Comparison of ENCODE assay signal across 21 mouse cellular contexts in genomic region chr13:23755000-23755399, GRCm38 (mm10). TPM values are rescaled to one million over a fixed set of nuclear protein-coding genes. Genes with fewer than 3 reads are reported as not detected.
A peak's percentile ranks its signal among the peaks of the same experiment; 100 is the strongest.
DNase-seq lines count a peak whose midpoint lies in the region; ATAC-seq and TF ChIP-seq lines count a peak whose summit lies in the region.
"Had no signal": no experiment of that assay in that cellular context is flagged by ENCODE, and none has a peak within 500 bp of the region (broad histone marks: within the 10 kb centered on the region; RNA-seq: fewer than 3 reads in every experiment).

No protein-coding gene starts in this region.

- H3K4me3 ChIP-seq in heart, embryonic 11.5 days (ENCODE audit: low read depth, low read length), result no peak overlapping the region
- H3K4me3 ChIP-seq in midbrain, embryonic 11.5 days (ENCODE audit: low read depth, low read length), result no peak overlapping the region
- no peak overlapping the region for H3K4me3 ChIP-seq in midbrain, postnatal 0 days (ENCODE audit: low read depth, low read length)
- H3K4me3 ChIP-seq in liver, embryonic 13.5 days (replicated peaks), result no peak overlapping the region
- no peak overlapping the region for H3K4me3 ChIP-seq in cerebellum, adult 2 months (replicated peaks; ENCODE audit: insufficient read depth, low read depth, low read length)
- H3K4me3 ChIP-seq: heart, embryonic 15.5 days; hindbrain, embryonic 12.5 days; intestine, embryonic 15.5 days; layer of hippocampus, adult 2 months; myocyte; neural tube, embryonic 15.5 days had no signal

- TF ChIP-seq POLR2A in cerebellum, adult 2 months (IDR thresholded peaks at IDR 0.05; ENCODE audit: borderline replicate concordance, insufficient read depth, low read length), result no peak

- no peak overlapping the region for H3K9ac ChIP-seq in heart, embryonic 11.5 days (ENCODE audit: low read depth, low read length)
- H3K9ac ChIP-seq in midbrain, embryonic 11.5 days (ENCODE audit: low read length), result no peak overlapping the region
- H3K9ac ChIP-seq in midbrain, postnatal 0 days (replicated peaks; ENCODE audit: low read length, poor library complexity, severe bottlenecking), result no peak overlapping the region
- peak overlapping the region; percentile 40 for H3K9ac ChIP-seq in liver, embryonic 13.5 days
- H3K9ac ChIP-seq: heart, embryonic 15.5 days; hindbrain, embryonic 12.5 days; intestine, embryonic 15.5 days; neural tube, embryonic 15.5 days had no signal

- H3K4me2 ChIP-seq in heart, embryonic 11.5 days, result no peak overlapping the region
- H3K4me2 ChIP-seq in midbrain, embryonic 11.5 days, result no peak overlapping the region
- no peak overlapping the region for H3K4me2 ChIP-seq in midbrain, postnatal 0 days (ENCODE audit: low read depth, low read length, poor library complexity, severe bottlenecking)
- H3K4me2 ChIP-seq in liver, embryonic 13.5 days, result no peak overlapping the region
- H3K4me2 ChIP-seq: heart, embryonic 15.5 days; hindbrain, embryonic 12.5 days; intestine, embryonic 15.5 days; neural tube, embryonic 15.5 days had no signal

- H3K27ac ChIP-seq in heart, embryonic 11.5 days (ENCODE audit: low read depth, low read length), result 0 out of 2 replicates have a peak overlapping the region, but pooled peaks have one; percentile 22
- no peak overlapping the region for H3K27ac ChIP-seq in midbrain, embryonic 11.5 days (ENCODE audit: low read depth, low read length)
- no peak overlapping the region for H3K27ac ChIP-seq in midbrain, postnatal 0 days (ENCODE audit: low read depth, low read length)
- H3K27ac ChIP-seq in liver, embryonic 13.5 days, result peak overlapping the region; percentile 88
- no peak overlapping the region for H3K27ac ChIP-seq in cerebellum, adult 2 months (ENCODE audit: insufficient read depth, low read length)
- H3K27ac ChIP-seq: heart, embryonic 15.5 days; hindbrain, embryonic 12.5 days; kidney, postnatal 0 days; layer of hippocampus, adult 2 months; neural tube, embryonic 15.5 days had no signal

- no peak for DNase-seq in heart, postnatal 36 days
- DNase-seq in midbrain, embryonic 11.5 days (ENCODE audit: low spot score, missing footprints), result peak; percentile 47
- DNase-seq in midbrain, postnatal 0 days (ENCODE audit: low spot score), result no peak
- no peak for DNase-seq in liver, embryonic 13.5 days
- no peak for DNase-seq in cerebellum, adult 2 months
- DNase-seq: adrenal gland, postnatal 14 days; B cell, adult 2 months; cerebellum, adult 8-10 months; heart, adult 11 months; lung, postnatal 14 days had no signal

- no peak for TF ChIP-seq CTCF in midbrain, postnatal 0 days (IDR thresholded peaks at IDR 0.05)
- TF ChIP-seq CTCF in cerebellum, adult 2 months (IDR thresholded peaks at IDR 0.05; ENCODE audit: borderline replicate concordance, insufficient read depth, low read depth, low read length), result no peak

- no peaks in the 10 kb centered on the region for H3K27me3 ChIP-seq in heart, embryonic 11.5 days (ENCODE audit: control insufficient read depth, insufficient read depth, low read length)
- H3K27me3 ChIP-seq in midbrain, embryonic 11.5 days (ENCODE audit: control insufficient read depth, insufficient read depth, low read length), result no peaks in the 10 kb centered on the region
- H3K27me3 ChIP-seq in midbrain, postnatal 0 days (ENCODE audit: insufficient read depth, low read length), result no peaks in the 10 kb centered on the region
- no peaks in the 10 kb centered on the region for H3K27me3 ChIP-seq in liver, embryonic 13.5 days
- H3K27me3 ChIP-seq in cerebellum, adult 2 months (ENCODE audit: control insufficient read depth, insufficient read depth, low read length), result no peaks in the 10 kb centered on the region
- H3K27me3 ChIP-seq: heart, embryonic 15.5 days; hindbrain, embryonic 12.5 days; intestine, embryonic 15.5 days; neural tube, embryonic 15.5 days; Patski had no signal

- H3K36me3 ChIP-seq in heart, embryonic 11.5 days (ENCODE audit: control insufficient read depth, insufficient read depth, low read length), result no peaks in the 10 kb centered on the region
- H3K36me3 ChIP-seq in midbrain, embryonic 11.5 days (ENCODE audit: control insufficient read depth, insufficient read depth, low read length), result no peaks in the 10 kb centered on the region
- H3K36me3 ChIP-seq in midbrain, postnatal 0 days (ENCODE audit: insufficient read depth, low read length), result no peaks in the 10 kb centered on the region
- no peaks in the 10 kb centered on the region for H3K36me3 ChIP-seq in liver, embryonic 13.5 days
- H3K36me3 ChIP-seq: heart, embryonic 15.5 days; hindbrain, embryonic 12.5 days; intestine, embryonic 15.5 days; neural tube, embryonic 15.5 days had no signal

- no peak for ATAC-seq in heart, embryonic 11.5 days (replicated peaks; ENCODE audit: insufficient number of reproducible peaks, low FRiP score, low TSS enrichment)
- no peak for ATAC-seq in midbrain, embryonic 11.5 days (ENCODE audit: low FRiP score)
- no peak for ATAC-seq in midbrain, postnatal 0 days (ENCODE audit: low FRiP score)
- no peak for ATAC-seq in liver, embryonic 13.5 days (ENCODE audit: low read depth)
- ATAC-seq in erythroid progenitor cell, adult 5-6 weeks (replicated peaks; ENCODE audit: low FRiP score, poor library complexity, severe bottlenecking), result no peak
- ATAC-seq: activated CD4-positive, CD25-positive, alpha-beta regulatory T cell, adult 4 months; intestine, embryonic 15.5 days; Patski had no signal

- H3K9me3 ChIP-seq in heart, embryonic 11.5 days (replicated peaks; ENCODE audit: control insufficient read depth, low read length), result no peaks in the 10 kb centered on the region
- no peaks in the 10 kb centered on the region for H3K9me3 ChIP-seq in midbrain, embryonic 11.5 days (ENCODE audit: control insufficient read depth, low read length)
- no peaks in the 10 kb centered on the region for H3K9me3 ChIP-seq in midbrain, postnatal 0 days (ENCODE audit: low read length)
- H3K9me3 ChIP-seq in liver, embryonic 13.5 days (replicated peaks), result no peaks in the 10 kb centered on the region
- H3K9me3 ChIP-seq: heart, embryonic 15.5 days; hindbrain, embryonic 12.5 days; intestine, embryonic 15.5 days; neural tube, embryonic 15.5 days had no signal

- intact Hi-C loops in heart, postnatal 36 days (cut with DNase I), result no loop called here

- peaks cover 5% of the 10 kb centered on the region; the same call in 1 of the 2 replicates for H3K4me1 ChIP-seq in heart, embryonic 11.5 days (ENCODE audit: control insufficient read depth, insufficient read depth, low read length)
- H3K4me1 ChIP-seq in midbrain, embryonic 11.5 days (ENCODE audit: control insufficient read depth, insufficient read depth, low read length), result peaks cover 13% of the 10 kb centered on the region
- peaks cover 4% of the 10 kb centered on the region; the same call in 1 of the 2 replicates for H3K4me1 ChIP-seq in midbrain, postnatal 0 days (ENCODE audit: insufficient read depth, low read length)
- H3K4me1 ChIP-seq in liver, embryonic 13.5 days (replicated peaks), result peaks cover 59% of the 10 kb centered on the region
- H3K4me1 ChIP-seq in cerebellum, adult 2 months (ENCODE audit: control insufficient read depth, insufficient read depth, low read length), result no peaks in the 10 kb centered on the region

RNA-seq across cellular contexts. Expression of gene Hist1h4b, which starts 1.8 kb away (rescaled TPM):
- 2.2 and 2.7 TPM in 2 replicates for polyA plus RNA-seq in heart, embryonic 11.5 days (2014; fragmentation: Nextera tagmentation; extraction: Ambion mirVana)
- 10 to 100 TPM; 13.8 to 18.3 TPM for total RNA-seq in heart, postnatal 36 days (2021)
- polyA plus RNA-seq in midbrain, embryonic 11.5 days (2014; fragmentation: Nextera tagmentation; extraction: Ambion mirVana), result 3.9 and 5.5 TPM in 2 replicates
- 143 and 315 TPM in 2 replicates for total RNA-seq in midbrain, postnatal 0 days (2014; rRNA removed)
- 1.6 and 2.0 TPM in 2 replicates for polyA plus RNA-seq in midbrain, postnatal 0 days (2015; fragmentation: Nextera tagmentation; extraction: Ambion mirVana)
- polyA plus RNA-seq in liver, embryonic 13.5 days (2015; fragmentation: Nextera tagmentation; extraction: Ambion mirVana), result 3.7 and 5.5 TPM in 2 replicates
- 331 and 380 TPM in 2 replicates for total RNA-seq in erythroid progenitor cell, adult 5-6 weeks (2015; ENCODE audit: low replicate concordance)
- total RNA-seq in erythroid progenitor cell, adult 5-6 weeks (2017; ENCODE audit: low replicate concordance), result 1,134 and 2,811 TPM in 2 replicates
- 4.8 and 5.4 TPM in 2 replicates for polyA plus RNA-seq in cerebellum, adult 2 months (2012; rRNA removed)

RNA-seq across cellular contexts. Expression of gene Hist1h3b, which starts 2.9 kb away (rescaled TPM):
- polyA plus RNA-seq in heart, embryonic 11.5 days (2014; fragmentation: Nextera tagmentation; extraction: Ambion mirVana), result 2.7 and 3.7 TPM in 2 replicates
- 10 to 100 TPM; 20.4 to 22.0 TPM for total RNA-seq in heart, postnatal 36 days (2021)
- 7.5 and 13.2 TPM in 2 replicates for polyA plus RNA-seq in midbrain, embryonic 11.5 days (2014; fragmentation: Nextera tagmentation; extraction: Ambion mirVana)
- total RNA-seq in midbrain, postnatal 0 days (2014; rRNA removed), result 124 and 290 TPM in 2 replicates
- 0.50 and 0.51 TPM in 2 replicates for polyA plus RNA-seq in midbrain, postnatal 0 days (2015; fragmentation: Nextera tagmentation; extraction: Ambion mirVana)
- polyA plus RNA-seq in liver, embryonic 13.5 days (2015; fragmentation: Nextera tagmentation; extraction: Ambion mirVana), result 10.4 and 29.5 TPM in 2 replicates
- total RNA-seq in erythroid progenitor cell, adult 5-6 weeks (2015; ENCODE audit: low replicate concordance), result 1,233 and 1,450 TPM in 2 replicates
- 1,686 and 1,833 TPM in 2 replicates for total RNA-seq in erythroid progenitor cell, adult 5-6 weeks (2017; ENCODE audit: low replicate concordance)
- 0.40 TPM in 1 of 2 replicates, not detected in the other for polyA plus RNA-seq in cerebellum, adult 2 months (2012; rRNA removed)
- polyA plus RNA-seq: activated CD4-positive, CD25-positive, alpha-beta regulatory T cell, adult 4 months had no signal

RNA-seq across cellular contexts. Expression of gene Hist1h2ab, which starts 4.1 kb away (rescaled TPM):
- 16.7 and 18.1 TPM in 2 replicates for polyA plus RNA-seq in heart, embryonic 11.5 days (2014; fragmentation: Nextera tagmentation; extraction: Ambion mirVana)
- total RNA-seq in heart, postnatal 36 days (2021), result 10 to 100 TPM; 11.9 to 16.8 TPM
- 42.8 and 57.5 TPM in 2 replicates for polyA plus RNA-seq in midbrain, embryonic 11.5 days (2014; fragmentation: Nextera tagmentation; extraction: Ambion mirVana)
- total RNA-seq in midbrain, postnatal 0 days (2014; rRNA removed), result 98.5 and 290 TPM in 2 replicates
- polyA plus RNA-seq in midbrain, postnatal 0 days (2015; fragmentation: Nextera tagmentation; extraction: Ambion mirVana), result 2.1 and 2.4 TPM in 2 replicates
- polyA plus RNA-seq in liver, embryonic 13.5 days (2015; fragmentation: Nextera tagmentation; extraction: Ambion mirVana), result 54.0 and 76.2 TPM in 2 replicates
- total RNA-seq in erythroid progenitor cell, adult 5-6 weeks (2015; ENCODE audit: low replicate concordance), result 222 and 372 TPM in 2 replicates
- total RNA-seq in erythroid progenitor cell, adult 5-6 weeks (2017; ENCODE audit: low replicate concordance), result 5,516 and 10,292 TPM in 2 replicates
- polyA plus RNA-seq in cerebellum, adult 2 months (2012; rRNA removed), result 1.1 TPM in 1 of 2 replicates, not detected in the other

RNA-seq across cellular contexts. Expression of gene Hist1h4a, which starts 6.0 kb away (rescaled TPM):
- polyA plus RNA-seq in heart, embryonic 11.5 days (2014; fragmentation: Nextera tagmentation; extraction: Ambion mirVana), result 1.0 TPM in 1 of 2 replicates, not detected in the other
- 10 to 100 TPM; 12.3 to 13.8 TPM for total RNA-seq in heart, postnatal 36 days (2021)
- polyA plus RNA-seq in midbrain, embryonic 11.5 days (2014; fragmentation: Nextera tagmentation; extraction: Ambion mirVana), result 0.49 and 0.55 TPM in 2 replicates
- 171 and 405 TPM in 2 replicates for total RNA-seq in midbrain, postnatal 0 days (2014; rRNA removed)
- polyA plus RNA-seq in midbrain, postnatal 0 days (2015; fragmentation: Nextera tagmentation; extraction: Ambion mirVana), result not detected in 2 replicates
- polyA plus RNA-seq in liver, embryonic 13.5 days (2015; fragmentation: Nextera tagmentation; extraction: Ambion mirVana), result 0.86 TPM in 1 of 2 replicates, not detected in the other
- total RNA-seq in erythroid progenitor cell, adult 5-6 weeks (2015; ENCODE audit: low replicate concordance), result 142 and 188 TPM in 2 replicates
- 706 and 1,369 TPM in 2 replicates for total RNA-seq in erythroid progenitor cell, adult 5-6 weeks (2017; ENCODE audit: low replicate concordance)
- polyA plus RNA-seq in cerebellum, adult 2 months (2012; rRNA removed), result 3.5 and 4.7 TPM in 2 replicates
- polyA plus RNA-seq: heart, embryonic 15.5 days; kidney, postnatal 0 days; neural tube, embryonic 15.5 days had no signal

RNA-seq across cellular contexts. Expression of gene Hist1h3a, which starts 7.2 kb away (rescaled TPM):
- polyA plus RNA-seq in heart, embryonic 11.5 days (2014; fragmentation: Nextera tagmentation; extraction: Ambion mirVana), result 2.5 and 4.0 TPM in 2 replicates
- 10 to 100 TPM; 16.6 to 17.0 TPM for total RNA-seq in heart, postnatal 36 days (2021)
- polyA plus RNA-seq in midbrain, embryonic 11.5 days (2014; fragmentation: Nextera tagmentation; extraction: Ambion mirVana), result 3.0 and 5.1 TPM in 2 replicates
- 322 and 620 TPM in 2 replicates for total RNA-seq in midbrain, postnatal 0 days (2014; rRNA removed)
- polyA plus RNA-seq in midbrain, postnatal 0 days (2015; fragmentation: Nextera tagmentation; extraction: Ambion mirVana), result 0.99 and 1.4 TPM in 2 replicates
- 3.2 and 8.3 TPM in 2 replicates for polyA plus RNA-seq in liver, embryonic 13.5 days (2015; fragmentation: Nextera tagmentation; extraction: Ambion mirVana)
- 238 and 271 TPM in 2 replicates for total RNA-seq in erythroid progenitor cell, adult 5-6 weeks (2015; ENCODE audit: low replicate concordance)
- 723 and 806 TPM in 2 replicates for total RNA-seq in erythroid progenitor cell, adult 5-6 weeks (2017; ENCODE audit: low replicate concordance)
- 0.43 and 1.2 TPM in 2 replicates for polyA plus RNA-seq in cerebellum, adult 2 months (2012; rRNA removed)

Comparison
In these comparisons a context has a peak if more than half of its experiments do, and no peak if none do; other contexts are left out.
1. H3K27ac ChIP-seq: peak in heart, embryonic 11.5 days (single experiment) and liver, embryonic 13.5 days (single experiment); none in midbrain, embryonic 11.5 days (single experiment), midbrain, postnatal 0 days (single experiment) and cerebellum, adult 2 months (single experiment).